ENCODE assay signal across 8 mouse cellular contexts in genomic region chr5:96996401-96997309, GRCm38 (mm10). TPM values are rescaled to one million over a fixed set of nuclear protein-coding genes. Genes with fewer than 3 reads are reported as not detected.
A peak's percentile ranks its signal among the peaks of the same experiment; 100 is the strongest.
DNase-seq lines count a peak whose midpoint lies in the region; ATAC-seq and TF ChIP-seq lines count a peak whose summit lies in the region.

No protein-coding gene starts in this region.

- no peak; the same call in 1 of the 2 replicates for ATAC-seq in lung, embryonic 14.5 days (ENCODE audit: insufficient read depth)
- ATAC-seq in forebrain, embryonic 15.5 days (replicated peaks) = no peak
- ATAC-seq in midbrain, embryonic 16.5 days = peak; percentile 68

- no peaks in the 10 kb centered on the region for H3K9me3 ChIP-seq in lung, embryonic 14.5 days (ENCODE audit: low read depth, low read length)
- no peaks in the 10 kb centered on the region for H3K9me3 ChIP-seq in forebrain, embryonic 15.5 days
- H3K9me3 ChIP-seq in midbrain, embryonic 16.5 days (replicated peaks; ENCODE audit: control insufficient read depth, low read length, poor library complexity, severe bottlenecking) = no peaks in the 10 kb centered on the region

- 15% methylated on average over 39 of the region's 39 CpGs for WGBS in lung, embryonic 14.5 days
- WGBS in forebrain, embryonic 15.5 days = 14% methylated on average over 39 of the region's 39 CpGs
- 15% methylated on average over 39 of the region's 39 CpGs for WGBS in midbrain, embryonic 16.5 days

- no peak for TF ChIP-seq CTCF in lung, embryonic 14.5 days (IDR thresholded peaks at IDR 0.05; ENCODE audit: low read depth)

- H3K4me1 ChIP-seq in lung, embryonic 14.5 days (ENCODE audit: insufficient read depth) = peaks cover 9% of the 10 kb centered on the region; the same call in 1 of the 2 replicates
- H3K4me1 ChIP-seq in forebrain, embryonic 15.5 days = peaks cover 25% of the 10 kb centered on the region
- peaks cover 16% of the 10 kb centered on the region for H3K4me1 ChIP-seq in midbrain, embryonic 16.5 days (ENCODE audit: control insufficient read depth, insufficient read depth, low read length)

- H3K36me3 ChIP-seq in lung, embryonic 14.5 days (ENCODE audit: insufficient read depth) = no peaks in the 10 kb centered on the region
- H3K36me3 ChIP-seq in forebrain, embryonic 15.5 days = no peaks in the 10 kb centered on the region
- no peaks in the 10 kb centered on the region for H3K36me3 ChIP-seq in midbrain, embryonic 16.5 days (ENCODE audit: control insufficient read depth, insufficient read depth, low read length)

- peak overlapping the region; percentile 89 for H3K4me2 ChIP-seq in lung, embryonic 14.5 days
- peak overlapping the region; percentile 90 for H3K4me2 ChIP-seq in forebrain, embryonic 15.5 days (replicated peaks)
- H3K4me2 ChIP-seq in midbrain, embryonic 16.5 days (ENCODE audit: low read length) = peak overlapping the region; percentile 89

- peak overlapping the region; percentile 79 for H3K9ac ChIP-seq in lung, embryonic 14.5 days
- peak overlapping the region; percentile 76 for H3K9ac ChIP-seq in forebrain, embryonic 15.5 days (replicated peaks)
- H3K9ac ChIP-seq in midbrain, embryonic 16.5 days (ENCODE audit: low read depth, low read length) = peak overlapping the region; percentile 84

- H3K27me3 ChIP-seq in lung, embryonic 14.5 days (ENCODE audit: insufficient read depth, low read length) = no peaks in the 10 kb centered on the region
- H3K27me3 ChIP-seq in forebrain, embryonic 15.5 days = no peaks in the 10 kb centered on the region
- no peaks in the 10 kb centered on the region for H3K27me3 ChIP-seq in midbrain, embryonic 16.5 days (ENCODE audit: control insufficient read depth, insufficient read depth, low read depth, low read length)

- peak overlapping the region; percentile 81 for H3K4me3 ChIP-seq in lung, embryonic 14.5 days (ENCODE audit: low read depth, low read length)
- peak overlapping the region; percentile 88 for H3K4me3 ChIP-seq in forebrain, embryonic 15.5 days
- H3K4me3 ChIP-seq in midbrain, embryonic 16.5 days (ENCODE audit: low read depth, low read length) = peak overlapping the region; percentile 76

- peak overlapping the region; percentile 95 for H3K27ac ChIP-seq in lung, embryonic 14.5 days (ENCODE audit: low read depth)
- H3K27ac ChIP-seq in forebrain, embryonic 15.5 days (replicated peaks) = peak overlapping the region; percentile 85
- peak overlapping the region; percentile 88 for H3K27ac ChIP-seq in midbrain, embryonic 16.5 days (ENCODE audit: low read length)

- DNase-seq in lung, embryonic 14.5 days = no peak
- no peak for DNase-seq in lung, postnatal 10 days
- peak; percentile 72 for DNase-seq in adrenal gland, postnatal 36 days
- peak; percentile 13 to 46 for DNase-seq in kidney, postnatal 25 days
- DNase-seq in thymus, postnatal 36 days = peak; percentile 21 to 83
- DNase-seq in frontal cortex, postnatal 14 days (ENCODE audit: low spot score in 2 of 2) = no peak

RNA-seq across cellular contexts. Expression of gene Bmp2k, which starts 0.8 kb away (rescaled TPM):
- 11.0 and 12.1 TPM in 2 replicates for polyA plus RNA-seq in lung, embryonic 14.5 days (2014; fragmentation: Nextera tagmentation; extraction: Ambion mirVana)
- total RNA-seq in adrenal gland, postnatal 36 days (2021) = 10 to 100 TPM; 31.1 to 51.6 TPM
- 8.4 TPM in 2 replicates for polyA plus RNA-seq in forebrain, embryonic 15.5 days (2015; fragmentation: Nextera tagmentation; extraction: Ambion mirVana)
- 8.3 and 9.5 TPM in 2 replicates for polyA plus RNA-seq in midbrain, embryonic 16.5 days (2015; fragmentation: Nextera tagmentation; extraction: Ambion mirVana)

Comparison
In these comparisons a context has a peak if more than half of its experiments do, and no peak if none do; other contexts are left out.
1. DNase-seq: peak in adrenal gland, postnatal 36 days (2 of 2), kidney, postnatal 25 days (2 of 2) and thymus, postnatal 36 days (2 of 2); none in lung, embryonic 14.5 days (single experiment), lung, postnatal 10 days (single experiment) and frontal cortex, postnatal 14 days (0 of 2).
2. Peak in every context shown above with its lines, with median percentiles within 50 percentile points of each other: H3K27ac ChIP-seq, H3K4me2 ChIP-seq, H3K4me3 ChIP-seq and H3K9ac ChIP-seq.